Mouse (Mus musculus): ENCODE results near the gene Dppa3.

GRCm38 (mm10) chr6:122609771-122610170 lies 16.4 kb upstream of the Dppa3 start, which contains the start of gene Gdf3:
- TF ChIP-seq POLR2A (IDR thresholded peaks at IDR 0.05; ENCODE audit: borderline replicate concordance, low read depth, low read length) (no peak), CTCF (IDR thresholded peaks at IDR 0.05; ENCODE audit: low read depth, low read length) (no peak)

Data from bone marrow macrophage, adult 2 months (primary cell).